Mouse (Mus musculus) hindbrain, embryonic 14.5 days (tissue): ENCODE data around the gene Map3k9. TPM values are rescaled to one million over a fixed set of nuclear protein-coding genes. Genes with fewer than 3 reads are reported as not detected.

Experiments used
- ATAC-seq: fragments of 200-750 bp; cut with Nextera tagmentation; 2 replicates; pipeline ENCODE4 v1.8.0; 2017; ENCODE audit warnings: moderate number of reproducible peaks, mild to moderate bottlenecking, moderate TSS enrichment, moderate library complexity; ENCODE audit not compliant: low FRiP score
- DNase-seq: peaks from one replicate; pipeline ENCODE4 v3.0.0-alpha.2; 2015; ENCODE audit warnings: low spot score
- H3K27ac ChIP-seq: fragments of 300-500 bp; sonication (generic); 2 replicates; pipeline ENCODE4 v1.5.1; 2014; ENCODE audit warnings: mild to moderate bottlenecking, moderate library complexity
- H3K27me3 ChIP-seq: fragments of 300-500 bp; sonication (generic); 2 replicates; pipeline ENCODE4 v1.6.1; 2014; ENCODE audit warnings: mild to moderate bottlenecking, low read length, mixed read lengths; ENCODE audit not compliant: control insufficient read depth, insufficient read depth
- H3K36me3 ChIP-seq: fragments of 300-500 bp; sonication (generic); replicated peaks from 2 replicates; pipeline ENCODE4 v1.6.1; 2014; ENCODE audit not compliant: control insufficient read depth, insufficient read depth
- H3K4me1 ChIP-seq: fragments of 300-500 bp; sonication (generic); replicated peaks from 2 replicates; pipeline ENCODE4 v1.6.1; 2014; ENCODE audit warnings: antibody characterized with exemption, low read length, mixed read lengths; ENCODE audit not compliant: control insufficient read depth, insufficient read depth
- H3K4me2 ChIP-seq: fragments of 300-500 bp; sonication (generic); replicated peaks from 2 replicates; pipeline ENCODE4 v1.6.1; 2014; ENCODE audit warnings: mild to moderate bottlenecking, moderate library complexity
- H3K4me3 ChIP-seq: fragments of 300-500 bp; sonication (generic); replicated peaks from 2 replicates; pipeline ENCODE4 v1.5.1; 2014; ENCODE audit warnings: mild to moderate bottlenecking, low read length
- H3K9ac ChIP-seq: fragments of 300-500 bp; sonication (generic); 2 replicates; pipeline ENCODE4 v1.6.1; 2014
- H3K9me3 ChIP-seq: fragments of 300-500 bp; sonication (generic); 2 replicates; pipeline ENCODE4 v1.6.1; 2016; ENCODE audit warnings: low read length; ENCODE audit not compliant: control insufficient read depth
- WGBS: fragments of 180-500 bp; shearing (Covaris S2); extraction: QIAGEN DNeasy Blood & Tissue Kit; methylation state at CpG from one replicate; pipeline ENCODE4 v1.1.7; 2014; 5-methylcytosine and 5-hydroxymethylcytosine counted together
- polyA plus RNA-seq: library from polyadenylated mRNA; unstranded; fragments of >200 nt; fragmentation: Nextera tagmentation; extraction: Ambion mirVana; gene quantifications from 2 replicates; pipeline ENCODE4 v1.2.1, GENCODE M21; 2014

Gene Map3k9
- polyA plus RNA-seq, 1 experiment from 2014 or later = 13.3 TPM

- Histone ChIP-seq H3K4me2 (no peak overlapping the region), H3K9ac (no peak overlapping the region), H3K4me3 (no peak overlapping the region), H3K27ac (no peak overlapping the region), H3K36me3 (no peaks in the 10 kb centered on the region), H3K4me1 (peaks cover 16% of the 10 kb centered on the region), H3K27me3 (no peaks in the 10 kb centered on the region), H3K9me3 (no peaks in the 10 kb centered on the region)
- DNase-seq = no peak
- no peak for ATAC-seq
- WGBS = 33% methylated on average over 2 of the region's 2 CpGs
Measured at GRCm38 (mm10) chr12:81808596-81808995, 27.6 kb upstream of the Map3k9 start.

- H3K4me3 ChIP-seq = no peak overlapping the region
- H3K9ac ChIP-seq = no peak overlapping the region
- H3K27me3 ChIP-seq = no peaks in the 10 kb centered on the region
- ATAC-seq (no peak), DNase-seq (no peak)
- no peak overlapping the region for H3K27ac ChIP-seq
- WGBS = 23% methylated on average over 11 of the region's 11 CpGs
- no peaks in the 10 kb centered on the region for H3K9me3 ChIP-seq
- H3K36me3 ChIP-seq = no peaks in the 10 kb centered on the region
- peak overlapping the region; percentile 47 for H3K4me2 ChIP-seq
- H3K4me1 ChIP-seq = peaks cover 16% of the 10 kb centered on the region
Measured at GRCm38 (mm10) chr12:81807953-81808352, 27.0 kb upstream of the Map3k9 start.

- Histone ChIP-seq H3K4me2 (peak overlapping the region; percentile 47), H3K9me3 (no peaks in the 10 kb centered on the region), H3K4me3 (peak overlapping the region; percentile 15), H3K27me3 (no peaks in the 10 kb centered on the region), H3K36me3 (no peaks in the 10 kb centered on the region), H3K27ac (no peak overlapping the region), H3K4me1 (peaks cover 16% of the 10 kb centered on the region), H3K9ac (no peak overlapping the region; the same call in 1 of the 2 replicates)
- 5% methylated on average over 7 of the region's 7 CpGs for WGBS
- ATAC-seq (no peak), DNase-seq (no peak)
Measured at GRCm38 (mm10) chr12:81807529-81807837, 26.5 kb upstream of the Map3k9 start.

GRCm38 (mm10) chr12:81806759-81807528 lies 26.0 kb upstream of the Map3k9 start:
- no peaks in the 10 kb centered on the region for H3K27me3 ChIP-seq
- H3K4me1 ChIP-seq = peaks cover 16% of the 10 kb centered on the region
- no peak overlapping the region for H3K27ac ChIP-seq
- H3K36me3 ChIP-seq = no peaks in the 10 kb centered on the region
- H3K9ac ChIP-seq = no peak overlapping the region; the same call in 1 of the 2 replicates
- peak overlapping the region; percentile 47 for H3K4me2 ChIP-seq
- DNase-seq (no peak), ATAC-seq (no peak)
- H3K9me3 ChIP-seq = no peaks in the 10 kb centered on the region
- peak overlapping the region; percentile 15 for H3K4me3 ChIP-seq
- 22% methylated on average over 17 of the region's 17 CpGs for WGBS

GRCm38 (mm10) chr12:81806114-81806513 lies 25.1 kb upstream of the Map3k9 start:
- 74% methylated on average over 5 of the region's 5 CpGs for WGBS
- peaks cover 16% of the 10 kb centered on the region for H3K4me1 ChIP-seq
- H3K9ac ChIP-seq = no peak overlapping the region
- ATAC-seq = no peak
- H3K9me3 ChIP-seq = no peaks in the 10 kb centered on the region
- no peak overlapping the region for H3K27ac ChIP-seq
- H3K4me3 ChIP-seq = no peak overlapping the region
- no peaks in the 10 kb centered on the region for H3K36me3 ChIP-seq
- no peak for DNase-seq
- no peaks in the 10 kb centered on the region for H3K27me3 ChIP-seq
- H3K4me2 ChIP-seq = no peak overlapping the region

GRCm38 (mm10) chr12:81803803-81804202 lies 22.8 kb upstream of the Map3k9 start:
- Histone ChIP-seq H3K27me3 (no peaks in the 10 kb centered on the region), H3K27ac (no peak overlapping the region), H3K9me3 (no peaks in the 10 kb centered on the region), H3K9ac (no peak overlapping the region), H3K4me3 (no peak overlapping the region), H3K36me3 (no peaks in the 10 kb centered on the region), H3K4me1 (peaks cover 16% of the 10 kb centered on the region), H3K4me2 (no peak overlapping the region)
- DNase-seq = no peak
- no peak for ATAC-seq
- WGBS = 36% methylated on average over 7 of the region's 7 CpGs

- Histone ChIP-seq H3K4me3 (no peak overlapping the region), H3K9ac (no peak overlapping the region), H3K27ac (no peak overlapping the region), H3K27me3 (no peaks in the 10 kb centered on the region), H3K4me2 (no peak overlapping the region), H3K36me3 (no peaks in the 10 kb centered on the region), H3K9me3 (no peaks in the 10 kb centered on the region), H3K4me1 (peaks cover 10% of the 10 kb centered on the region)
- DNase-seq = no peak
- 92% methylated on average over 3 of the region's 3 CpGs for WGBS
- ATAC-seq = no peak
Measured at GRCm38 (mm10) chr12:81803016-81803415, 22.0 kb upstream of the Map3k9 start.

GRCm38 (mm10) chr12:81801134-81801533 lies 20.2 kb upstream of the Map3k9 start:
- Histone ChIP-seq H3K27ac (no peak overlapping the region), H3K4me1 (no peaks in the 10 kb centered on the region)
- no peak for ATAC-seq

GRCm38 (mm10) chr12:81796541-81796940 lies 15.6 kb upstream of the Map3k9 start:
- Histone ChIP-seq H3K27ac (no peak overlapping the region), H3K4me2 (no peak overlapping the region), H3K27me3 (no peaks in the 10 kb centered on the region), H3K9ac (no peak overlapping the region), H3K9me3 (no peaks in the 10 kb centered on the region), H3K36me3 (no peaks in the 10 kb centered on the region), H3K4me1 (no peaks in the 10 kb centered on the region), H3K4me3 (no peak overlapping the region)
- WGBS = 9% methylated on average over 7 of the region's 7 CpGs
- DNase-seq = peak; percentile 90
- no peak for ATAC-seq

More at GRCm38 (mm10) chr12:81801134-81801533, 20.2 kb upstream of the Map3k9 start:
- no peak overlapping the region for H3K4me3 ChIP-seq
- no peaks in the 10 kb centered on the region for H3K9me3 ChIP-seq
- H3K9ac ChIP-seq = no peak overlapping the region
- no peaks in the 10 kb centered on the region for H3K36me3 ChIP-seq
- WGBS = 81% methylated on average over 9 of the region's 9 CpGs
- no peak for DNase-seq
- H3K4me2 ChIP-seq = no peak overlapping the region
- H3K27me3 ChIP-seq = no peaks in the 10 kb centered on the region
